Mouse (Mus musculus) testis, postnatal 14 days (tissue): ENCODE measurements around the gene Enoph1.

Experiments used
- DNase-seq: peaks from one replicate; pipeline ENCODE4 v3.0.0; 2021; ENCODE audit warnings: low spot score

The Enoph1 gene

GRCm38 (mm10) chr5:100079040-100079930 lies 39.5 kb downstream of the Enoph1 start:
- peak; percentile 24 for DNase-seq

GRCm38 (mm10) chr5:100079931-100080275 lies 40.1 kb downstream of the Enoph1 start:
- DNase-seq: no peak

GRCm38 (mm10) chr5:100082006-100082405 lies 42.2 kb downstream of the Enoph1 start:
- no peak for DNase-seq

GRCm38 (mm10) chr5:100083953-100084562 lies 44.3 kb downstream of the Enoph1 start:
- DNase-seq: no peak

- no peak for DNase-seq
Measured at GRCm38 (mm10) chr5:100085097-100085496, 45.3 kb downstream of the Enoph1 start.

GRCm38 (mm10) chr5:100090515-100091262 lies 50.9 kb downstream of the Enoph1 start:
- no peak for DNase-seq

- DNase-seq: no peak
Measured at GRCm38 (mm10) chr5:100091263-100091594, 51.4 kb downstream of the Enoph1 start.

- DNase-seq: no peak
Measured at GRCm38 (mm10) chr5:100091602-100092001, 51.8 kb downstream of the Enoph1 start.

- DNase-seq: no peak
Measured at GRCm38 (mm10) chr5:100096955-100097354, 57.2 kb downstream of the Enoph1 start.

- DNase-seq: no peak
Measured at GRCm38 (mm10) chr5:100097967-100098366, 58.2 kb downstream of the Enoph1 start.

GRCm38 (mm10) chr5:100102395-100102794 lies 62.6 kb downstream of the Enoph1 start:
- no peak for DNase-seq

- DNase-seq: no peak
Measured at GRCm38 (mm10) chr5:100108866-100109265, 69.1 kb downstream of the Enoph1 start.

GRCm38 (mm10) chr5:100109543-100110282 lies 69.9 kb downstream of the Enoph1 start:
- DNase-seq: no peak

GRCm38 (mm10) chr5:100110581-100110980 lies 70.8 kb downstream of the Enoph1 start:
- DNase-seq: no peak

GRCm38 (mm10) chr5:100113403-100113802 lies 73.6 kb downstream of the Enoph1 start:
- no peak for DNase-seq
